Mouse (Mus musculus) thymus, adult 2 months (tissue): ENCODE data around the gene Ceacam10.

Experiments
- CTCF ChIP-seq: fragments of 200-500 bp; IDR thresholded peaks from 2 replicates; pipeline ENCODE4 v1.5.1; 2012; ENCODE audit warnings: mild to moderate bottlenecking, control low read depth, low read length, moderate library complexity, borderline replicate concordance; ENCODE audit not compliant: control insufficient read depth, poor library complexity, insufficient read depth; ENCODE audit errors: extremely low read depth
- POLR2A ChIP-seq: fragments of 200-500 bp; IDR thresholded peaks from 2 replicates; pipeline ENCODE4 v1.6.1; 2012; ENCODE audit warnings: mild to moderate bottlenecking, low read length, control low read depth, moderate library complexity; ENCODE audit not compliant: control insufficient read depth, poor library complexity, insufficient read depth; ENCODE audit errors: extremely low read depth

DNA sequence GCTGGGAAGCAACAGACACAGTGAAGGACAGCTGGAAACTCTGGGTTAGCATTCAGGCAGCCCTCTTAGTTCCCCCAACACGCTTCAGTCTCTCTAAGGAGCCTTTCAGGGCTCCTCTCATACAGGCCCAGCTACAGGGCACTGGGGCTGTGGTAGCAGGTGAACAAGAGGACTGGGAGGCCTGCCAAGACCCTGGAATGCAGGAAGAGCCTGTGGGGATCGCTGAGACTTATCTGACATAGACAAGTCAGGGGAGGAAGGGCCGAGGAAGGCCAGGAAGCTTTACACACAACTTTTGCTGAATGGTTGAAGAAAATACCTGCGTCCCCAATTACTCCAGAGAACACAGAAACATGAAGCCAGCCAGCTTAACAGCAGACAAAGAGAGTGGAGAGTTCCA, 26.3 kb upstream of the Ceacam10 start:
- TF ChIP-seq CTCF (no peak), POLR2A (no peak)
